In the genomic region with DNA sequence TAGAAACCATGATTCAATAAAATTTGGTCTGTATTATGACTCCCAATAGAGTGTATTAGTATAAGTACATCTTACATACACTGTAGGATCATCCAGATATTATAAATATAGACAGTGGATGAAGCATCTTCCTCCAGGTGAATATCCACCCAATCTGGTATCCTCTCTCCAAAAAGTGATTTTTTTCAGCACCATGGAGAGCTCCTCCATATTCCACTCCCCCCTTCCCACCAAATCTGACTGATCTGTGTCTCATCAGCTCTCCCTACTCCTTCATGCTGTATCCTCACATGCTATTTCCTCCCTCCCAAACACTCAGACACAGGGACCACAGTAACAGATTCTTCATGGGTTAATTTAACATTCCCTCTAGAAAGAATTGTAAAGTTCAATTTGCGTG, we compare ENCODE assay signal across 20 mouse cellular contexts.
A peak's percentile ranks its signal among the peaks of the same experiment; 100 is the strongest.
DNase-seq lines count a peak whose midpoint lies in the region; ATAC-seq and TF ChIP-seq lines count a peak whose summit lies in the region.
"Had no signal": no experiment of that assay in that cellular context is flagged by ENCODE, and none has a peak within 500 bp of the region (broad histone marks: within the 10 kb centered on the region; RNA-seq: fewer than 3 reads in every experiment).

No protein-coding gene starts in this region.

- no peak overlapping the region for H3K27ac ChIP-seq in embryonic facial prominence, embryonic 11.5 days (replicated peaks; ENCODE audit: low read depth, low read length)
- H3K27ac ChIP-seq in forebrain, embryonic 15.5 days (replicated peaks): no peak overlapping the region
- no peak overlapping the region for H3K27ac ChIP-seq in hindbrain, embryonic 13.5 days
- H3K27ac ChIP-seq in left cerebral cortex, adult 2 months: no peak overlapping the region
- H3K27ac ChIP-seq: hindbrain, embryonic 10.5 days; intestine, embryonic 15.5 days; kidney, embryonic 15.5 days; layer of hippocampus, adult 2 months; macrophage; midbrain, embryonic 12.5 days had no signal

- H3K9me3 ChIP-seq in embryonic facial prominence, embryonic 11.5 days (replicated peaks; ENCODE audit: control insufficient read depth, low read length): no peaks in the 10 kb centered on the region
- no peaks in the 10 kb centered on the region for H3K9me3 ChIP-seq in forebrain, embryonic 15.5 days
- no peaks in the 10 kb centered on the region for H3K9me3 ChIP-seq in hindbrain, embryonic 13.5 days
- H3K9me3 ChIP-seq: hindbrain, embryonic 10.5 days; intestine, embryonic 15.5 days; kidney, embryonic 15.5 days; midbrain, embryonic 12.5 days had no signal

- no peak for ATAC-seq in embryonic facial prominence, embryonic 11.5 days (replicated peaks; ENCODE audit: insufficient number of reproducible peaks, low FRiP score, low TSS enrichment, low read depth)
- ATAC-seq in forebrain, embryonic 15.5 days (replicated peaks): no peak
- ATAC-seq in hindbrain, embryonic 13.5 days (ENCODE audit: low FRiP score): no peak
- ATAC-seq: forebrain, postnatal 0 days; intestine, embryonic 15.5 days; liver, postnatal 0 days had no signal

- WGBS in embryonic facial prominence, embryonic 11.5 days: 95% methylated on average over 1 of the region's 1 CpGs
- WGBS in forebrain, embryonic 15.5 days: 86% methylated on average over 1 of the region's 1 CpGs
- 80% methylated on average over 1 of the region's 1 CpGs for WGBS in hindbrain, embryonic 13.5 days

- no peaks in the 10 kb centered on the region for H3K4me1 ChIP-seq in embryonic facial prominence, embryonic 11.5 days (ENCODE audit: control insufficient read depth, insufficient read depth, low read length)
- H3K4me1 ChIP-seq in forebrain, embryonic 15.5 days: no peaks in the 10 kb centered on the region
- 0 out of 2 replicates have a peak, but pooled peaks cover 4% of the 10 kb centered on the region for H3K4me1 ChIP-seq in hindbrain, embryonic 13.5 days (replicated peaks)
- H3K4me1 ChIP-seq: hindbrain, embryonic 10.5 days; intestine, embryonic 15.5 days; kidney, embryonic 15.5 days; midbrain, embryonic 12.5 days had no signal

- peak; percentile 11 for DNase-seq in adrenal gland, postnatal 10 days
- DNase-seq in adrenal gland, postnatal 25 days: no peak
- peak; percentile 7 for DNase-seq in 3T3-L1 (ENCODE audit: low read depth, low spot score)
- DNase-seq in c-Kit-positive CD71-positive TER-119-negative erythroid progenitor cells, embryonic 14.5 days (ENCODE audit: low read depth): peak; percentile 1
- peak; percentile 69 for DNase-seq in embryonic facial prominence, embryonic 11.5 days (ENCODE audit: low spot score)
- DNase-seq in left cerebral cortex, adult 2 months (ENCODE audit: extremely low spot score in 1 of 2, low spot score in 2 of 2): no peak
- DNase-seq: adrenal gland, adult 8-10 months; cerebellum, adult 9-10 months; forebrain, postnatal 0 days; gastrocnemius, postnatal 10 days; liver; liver, postnatal 0 days had no signal

- no peaks in the 10 kb centered on the region for H3K27me3 ChIP-seq in embryonic facial prominence, embryonic 11.5 days (ENCODE audit: control insufficient read depth, insufficient read depth, low read length)
- H3K27me3 ChIP-seq in forebrain, embryonic 15.5 days: no peaks in the 10 kb centered on the region
- no peaks in the 10 kb centered on the region for H3K27me3 ChIP-seq in hindbrain, embryonic 13.5 days
- H3K27me3 ChIP-seq: intestine, embryonic 15.5 days; kidney, embryonic 15.5 days; midbrain, embryonic 12.5 days had no signal

- no peaks in the 10 kb centered on the region for H3K36me3 ChIP-seq in embryonic facial prominence, embryonic 11.5 days (replicated peaks; ENCODE audit: control insufficient read depth, insufficient read depth, low read depth, low read length)
- no peaks in the 10 kb centered on the region for H3K36me3 ChIP-seq in forebrain, embryonic 15.5 days
- no peaks in the 10 kb centered on the region for H3K36me3 ChIP-seq in hindbrain, embryonic 13.5 days
- H3K36me3 ChIP-seq: hindbrain, embryonic 10.5 days; intestine, embryonic 15.5 days; kidney, embryonic 15.5 days; midbrain, embryonic 12.5 days had no signal

- TF ChIP-seq CTCF in left cerebral cortex, adult 2 months (IDR thresholded peaks at IDR 0.05): no peak

- no peak overlapping the region for H3K4me2 ChIP-seq in embryonic facial prominence, embryonic 11.5 days (ENCODE audit: low read depth, low read length)
- H3K4me2 ChIP-seq in forebrain, embryonic 15.5 days (replicated peaks): no peak overlapping the region
- H3K4me2 ChIP-seq in hindbrain, embryonic 13.5 days: no peak overlapping the region
- H3K4me2 ChIP-seq: intestine, embryonic 15.5 days; kidney, embryonic 15.5 days; midbrain, embryonic 12.5 days had no signal

- H3K9ac ChIP-seq in embryonic facial prominence, embryonic 11.5 days (replicated peaks; ENCODE audit: low read length): no peak overlapping the region
- H3K9ac ChIP-seq in forebrain, embryonic 15.5 days (replicated peaks): no peak overlapping the region
- H3K9ac ChIP-seq in hindbrain, embryonic 13.5 days: no peak overlapping the region
- H3K9ac ChIP-seq: forebrain, postnatal 0 days; intestine, embryonic 15.5 days; kidney, embryonic 15.5 days; liver, postnatal 0 days; midbrain, embryonic 12.5 days had no signal

- intact Hi-C loops in left cerebral cortex, adult 2 months (cut with DNase I): no loop called here

- no peak overlapping the region for H3K4me3 ChIP-seq in embryonic facial prominence, embryonic 11.5 days (ENCODE audit: low read depth, low read length)
- no peak overlapping the region for H3K4me3 ChIP-seq in forebrain, embryonic 15.5 days
- no peak overlapping the region for H3K4me3 ChIP-seq in hindbrain, embryonic 13.5 days
- H3K4me3 ChIP-seq in left cerebral cortex, adult 2 months: no peak overlapping the region
- H3K4me3 ChIP-seq: hindbrain, embryonic 10.5 days; intestine, embryonic 15.5 days; kidney, embryonic 15.5 days; layer of hippocampus, adult 2 months; midbrain, embryonic 12.5 days had no signal

Comparison
In these comparisons a context has a peak if more than half of its experiments do, and no peak if none do; other contexts are left out.
1. DNase-seq: peak in adrenal gland, postnatal 10 days (single experiment), 3T3-L1 (single experiment), c-Kit-positive CD71-positive TER-119-negative erythroid progenitor cells, embryonic 14.5 days (single experiment) and embryonic facial prominence, embryonic 11.5 days (single experiment); none in adrenal gland, postnatal 25 days (single experiment) and left cerebral cortex, adult 2 months (0 of 2).